Mouse (Mus musculus): ENCODE data around the gene Flt3l. TPM values are rescaled to one million over a fixed set of nuclear protein-coding genes. Genes with fewer than 3 reads are reported as not detected.
"Not testable (repeated sequence)": the region's sequence is repeated elsewhere in the genome, so short reads cannot be mapped to it uniquely, and the experiment has no call there.

The Flt3l gene
- polyA plus RNA-seq (2012; rRNA removed), result 25.2 and 29.6 TPM in 2 replicates

DNA sequence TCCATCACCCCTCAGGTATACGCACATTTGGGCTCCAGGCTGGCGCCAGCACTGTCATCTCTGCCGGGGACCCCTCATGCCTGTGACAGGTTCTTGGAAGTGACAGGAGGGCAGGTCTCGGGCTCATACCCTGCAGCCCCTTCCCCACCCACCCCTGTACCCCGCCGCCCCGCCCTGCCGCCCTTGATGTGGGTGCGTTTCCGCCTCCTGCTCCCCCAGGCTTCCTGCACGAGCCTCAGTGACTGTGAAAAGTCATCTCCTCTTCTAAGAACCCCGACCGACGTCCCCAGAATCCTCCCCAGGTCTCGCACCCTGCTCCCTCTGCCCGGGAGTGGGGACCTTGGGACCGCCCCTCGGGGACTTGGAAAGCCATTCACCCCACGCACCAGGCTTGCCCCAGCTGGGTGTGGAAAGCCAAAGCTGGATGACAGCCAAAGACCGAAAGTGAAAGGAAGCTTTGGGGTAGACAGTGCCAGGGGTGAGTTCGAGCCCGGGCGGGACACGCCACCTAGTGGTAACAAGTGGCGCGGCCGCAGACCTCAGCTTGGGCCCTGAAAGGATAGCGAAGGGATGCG is at the start of gene Flt3l, which contains the start of gene Gm45713:
Gene Flt3l (minus strand): TSS at position 440 of the 575 bp plus-strand sequence.
Gene Gm45713 (minus strand): TSS at position 239 of the 575 bp plus-strand sequence.
- peak; percentile 78 to 95 for DNase-seq (ENCODE audit: extremely low spot score in 1 of 2, low spot score in 1 of 2)

DNA sequence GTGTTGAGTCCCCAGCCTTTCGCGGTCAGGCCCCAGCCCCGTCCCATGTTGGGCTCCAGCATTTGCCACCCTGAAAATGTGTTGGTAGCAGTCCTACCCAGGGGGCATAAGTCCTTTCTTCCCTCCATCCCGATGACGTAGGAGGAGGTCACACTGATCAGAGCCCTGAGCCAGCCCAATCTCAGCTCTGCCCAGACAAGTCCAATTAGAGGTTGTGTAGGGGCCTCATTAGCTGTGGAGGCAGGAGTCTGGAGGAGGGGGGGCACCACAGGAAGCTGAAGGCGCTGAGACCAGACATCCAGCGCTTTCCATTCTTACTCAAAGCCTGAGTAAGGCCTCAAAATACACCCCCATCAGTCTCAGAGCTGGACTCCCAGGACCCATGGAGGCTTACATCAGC is 49.7 kb upstream of the Flt3l start:
- DNase-seq (ENCODE audit: extremely low spot score in 1 of 2, low spot score in 1 of 2), result no peak

DNA sequence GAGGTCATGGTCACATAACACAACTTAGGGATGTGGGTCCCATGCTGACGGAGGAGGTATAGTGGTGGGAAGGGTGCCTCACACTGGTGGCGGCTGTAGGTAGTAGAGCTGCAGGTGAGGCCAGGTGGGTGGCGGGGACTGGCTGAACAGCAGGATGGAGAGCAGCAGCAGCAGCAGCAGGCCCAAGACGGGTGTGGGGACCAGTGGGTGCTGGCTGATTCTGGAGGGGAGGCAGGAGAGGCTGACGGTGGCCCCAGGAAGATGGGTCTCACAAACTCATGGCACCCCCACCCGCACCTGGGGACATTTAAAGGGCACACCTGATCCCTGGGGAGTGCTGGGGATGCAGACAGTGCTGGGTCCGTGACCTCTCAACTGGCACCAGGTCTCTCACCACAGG is 47.4 kb upstream of the Flt3l start:
- no peak for DNase-seq (ENCODE audit: extremely low spot score in 1 of 2, low spot score in 1 of 2)

DNA sequence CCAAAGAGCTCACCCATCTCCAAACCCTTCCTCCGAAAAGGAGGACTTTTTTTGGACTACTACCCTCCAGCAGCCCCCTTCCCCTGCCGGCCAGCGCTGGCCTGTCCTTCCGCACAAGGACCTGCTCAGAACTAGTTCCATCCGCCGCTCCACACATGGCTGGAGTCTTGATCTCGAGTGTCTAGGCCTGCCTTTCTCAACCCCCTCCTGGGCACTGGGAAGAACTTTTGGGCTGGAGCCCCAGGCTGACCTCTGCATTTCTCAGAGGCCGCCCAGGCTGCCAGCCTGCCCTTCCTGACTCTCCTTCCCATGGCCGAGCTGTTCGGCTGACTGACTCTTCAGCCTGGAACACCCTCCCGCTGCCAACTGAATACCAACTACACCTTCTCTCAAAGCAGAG is 46.4 kb upstream of the Flt3l start:
- DNase-seq (ENCODE audit: extremely low spot score in 1 of 2, low spot score in 1 of 2), result no peak

DNA sequence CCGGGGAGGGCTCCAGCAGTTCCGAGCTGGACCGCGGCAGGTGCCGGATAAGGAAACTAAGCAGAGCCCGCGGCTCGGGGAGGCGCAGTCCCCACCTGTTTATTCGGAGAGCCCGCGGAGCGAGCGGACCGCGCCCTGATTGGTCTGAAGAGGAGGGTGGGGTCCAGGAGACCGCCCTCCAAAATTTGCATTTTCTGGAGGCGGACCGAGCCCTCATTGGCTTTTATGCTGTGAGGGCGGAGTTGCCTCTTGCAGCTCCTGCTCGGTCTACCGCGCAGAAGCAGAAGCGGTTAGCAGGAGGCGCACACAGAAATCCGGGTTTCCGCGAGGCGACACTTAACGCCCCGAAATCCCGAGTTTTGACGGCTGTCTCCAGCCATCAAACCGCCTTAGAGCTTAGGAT is 46.0 kb upstream of the Flt3l start:
- DNase-seq (ENCODE audit: extremely low spot score in 1 of 2, low spot score in 1 of 2), result peak; percentile 78 to 90

DNA sequence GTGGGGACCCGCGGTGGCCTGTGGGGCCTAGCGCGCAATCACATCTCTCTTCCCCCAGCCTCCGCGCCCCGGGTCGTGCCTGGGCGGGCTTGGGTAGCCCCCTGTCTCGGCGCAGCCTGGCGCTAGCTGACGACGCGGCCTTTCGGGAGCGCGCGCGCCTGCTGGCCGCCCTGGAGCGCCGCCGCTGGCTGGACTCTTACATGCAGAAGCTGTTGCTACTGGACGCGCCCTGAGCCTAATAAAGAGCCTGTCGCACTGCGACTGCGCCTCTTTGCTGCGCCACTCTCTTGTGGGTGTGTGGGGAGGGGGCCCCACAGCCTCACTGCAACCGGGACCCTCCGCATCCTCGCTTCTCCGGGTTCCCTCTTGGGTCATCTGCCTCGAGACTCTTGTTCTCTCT is 45.3 kb upstream of the Flt3l start:
- DNase-seq (ENCODE audit: extremely low spot score in 1 of 2, low spot score in 1 of 2), result no peak

DNA sequence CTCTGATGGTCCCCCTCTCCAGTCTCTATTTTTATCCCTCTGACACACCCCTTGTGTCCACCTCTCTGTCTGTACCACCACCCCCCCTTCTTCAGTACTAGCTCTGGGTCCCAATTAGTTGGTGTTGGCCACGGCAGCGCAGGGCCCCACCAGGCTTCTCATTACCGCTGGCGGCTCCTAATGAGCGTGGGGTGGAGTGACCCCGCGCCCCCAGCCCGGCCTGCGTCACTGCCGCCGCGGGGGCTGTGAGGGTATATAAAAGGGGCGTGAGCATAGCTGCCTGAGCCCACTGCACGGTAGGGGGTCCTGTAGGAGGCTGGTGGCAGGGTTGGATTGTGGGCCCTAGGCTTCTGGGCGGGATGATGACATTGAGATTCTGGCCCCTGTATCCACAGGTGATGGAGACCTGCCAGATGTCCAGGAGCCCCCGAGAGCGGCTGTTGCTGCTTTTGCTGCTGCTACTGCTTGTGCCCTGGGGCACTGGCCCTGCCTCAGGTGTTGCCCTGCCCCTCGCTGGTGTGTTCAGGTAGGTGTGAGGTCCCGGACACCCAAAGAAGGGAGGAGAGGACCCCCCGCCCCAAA is 44.8 kb upstream of the Flt3l start, which contains the start of gene Pth2:
Gene Pth2 (plus strand): TSS at position 100 of the 582 bp plus-strand sequence.
- DNase-seq (ENCODE audit: extremely low spot score in 1 of 2, low spot score in 1 of 2), result no peak

DNA sequence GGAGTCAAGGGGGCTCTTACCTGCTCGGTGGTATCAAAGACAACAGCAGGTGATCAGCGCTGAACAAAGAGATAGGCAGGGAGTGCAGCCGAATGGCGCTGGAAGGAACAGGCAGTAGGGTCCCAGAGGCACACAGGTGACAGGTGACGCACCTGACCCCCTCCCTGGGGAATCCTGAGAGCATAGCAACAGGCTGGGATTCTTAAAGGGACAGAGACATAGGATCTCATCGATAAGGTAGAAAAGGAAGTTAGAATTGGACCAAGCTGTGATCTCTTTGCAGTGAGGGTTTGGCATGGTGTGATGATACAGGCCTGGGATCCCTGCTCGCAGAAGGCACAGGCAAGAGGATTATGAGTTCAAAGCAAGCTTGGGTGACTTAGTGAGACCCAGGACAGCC is 43.2 kb upstream of the Flt3l start, which contains the start of gene Gfy:
Gene Gfy (minus strand): TSS at position 101 of the 400 bp plus-strand sequence.
- no peak for DNase-seq (ENCODE audit: extremely low spot score in 1 of 2, low spot score in 1 of 2)

DNA sequence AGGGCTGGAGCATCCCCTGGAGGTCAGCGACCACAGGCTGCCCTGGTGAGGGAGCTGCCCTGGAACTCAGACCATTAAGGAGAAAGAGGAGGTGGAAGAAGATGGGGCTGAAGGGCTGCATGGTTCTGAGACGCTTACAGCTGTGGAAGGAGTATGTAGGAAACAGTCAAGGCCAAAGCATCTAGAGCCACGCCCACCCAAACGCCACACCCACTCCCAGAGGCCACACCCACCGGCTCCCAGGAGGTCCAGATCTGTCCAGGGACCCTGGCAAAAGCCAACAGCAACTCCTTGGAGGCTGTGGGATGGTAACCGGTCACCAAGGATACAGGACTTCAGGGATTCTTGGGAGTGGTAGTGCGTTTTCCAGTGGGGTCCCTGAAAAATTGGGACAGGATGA is 42.3 kb upstream of the Flt3l start:
- DNase-seq (ENCODE audit: extremely low spot score in 1 of 2, low spot score in 1 of 2), result no peak

DNA sequence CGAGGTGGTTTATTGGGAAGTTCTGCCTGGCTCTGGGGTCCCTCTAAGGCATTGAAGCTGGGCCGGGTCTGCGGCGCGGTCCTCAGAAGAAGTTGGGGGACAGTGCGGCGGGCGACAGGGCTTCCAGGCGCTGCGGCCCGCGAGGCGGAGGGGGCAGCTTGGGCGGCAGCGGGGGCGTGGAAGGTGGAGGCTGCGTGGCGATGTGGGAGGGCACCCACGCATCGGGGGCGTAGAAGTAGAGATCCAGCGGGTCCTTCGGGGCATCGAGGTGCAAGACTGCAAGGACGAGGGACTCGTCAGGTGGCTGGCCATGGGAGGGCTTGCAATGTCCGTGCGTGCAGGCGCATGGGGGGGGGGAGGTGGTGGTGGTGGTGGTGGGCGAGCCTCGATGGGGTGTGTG is 40.1 kb upstream of the Flt3l start:
- no peak for DNase-seq (ENCODE audit: extremely low spot score in 1 of 2, low spot score in 1 of 2)

DNA sequence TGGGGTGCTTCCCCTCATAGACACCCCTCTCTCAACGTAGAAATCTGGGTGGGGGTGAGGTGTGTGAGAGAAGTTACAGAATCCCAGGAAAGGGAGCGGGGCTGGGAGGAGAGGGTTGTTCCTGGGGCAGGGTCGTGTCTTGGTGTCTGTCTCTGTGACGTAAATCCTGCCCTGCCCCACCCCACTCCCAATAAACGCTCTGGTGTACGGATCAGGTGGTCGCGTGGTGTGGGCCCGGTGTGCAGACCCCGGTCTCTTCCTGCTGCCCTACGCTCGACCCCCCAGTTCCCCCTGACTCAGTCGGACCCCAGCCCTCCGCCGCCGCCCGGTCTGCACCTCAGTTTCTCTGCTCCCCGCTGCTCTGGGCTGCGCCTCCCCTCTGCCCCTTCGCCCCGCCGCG is 39.7 kb upstream of the Flt3l start:
- DNase-seq (ENCODE audit: extremely low spot score in 1 of 2, low spot score in 1 of 2), result no peak

DNA sequence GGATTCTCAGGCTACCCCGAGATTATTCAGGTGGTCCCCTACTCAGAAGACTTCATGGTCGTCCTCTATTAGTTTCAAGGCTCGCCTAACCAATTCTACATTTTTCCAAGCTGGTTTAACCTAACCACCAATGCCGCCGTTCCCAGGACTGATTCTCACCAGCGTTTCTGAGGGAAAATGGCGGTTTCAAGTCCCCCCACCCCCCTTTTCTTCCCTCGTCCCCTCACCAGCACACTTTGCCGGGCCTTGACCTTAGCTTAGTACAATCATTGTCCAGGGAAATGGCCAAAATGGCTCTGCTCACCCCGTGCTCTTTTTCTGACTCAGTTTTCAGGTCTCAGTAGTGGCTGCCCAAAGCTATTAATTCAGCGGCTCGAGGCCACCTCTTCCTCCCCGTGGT is 39.2 kb upstream of the Flt3l start:
- DNase-seq (ENCODE audit: extremely low spot score in 1 of 2, low spot score in 1 of 2), result no peak

DNA sequence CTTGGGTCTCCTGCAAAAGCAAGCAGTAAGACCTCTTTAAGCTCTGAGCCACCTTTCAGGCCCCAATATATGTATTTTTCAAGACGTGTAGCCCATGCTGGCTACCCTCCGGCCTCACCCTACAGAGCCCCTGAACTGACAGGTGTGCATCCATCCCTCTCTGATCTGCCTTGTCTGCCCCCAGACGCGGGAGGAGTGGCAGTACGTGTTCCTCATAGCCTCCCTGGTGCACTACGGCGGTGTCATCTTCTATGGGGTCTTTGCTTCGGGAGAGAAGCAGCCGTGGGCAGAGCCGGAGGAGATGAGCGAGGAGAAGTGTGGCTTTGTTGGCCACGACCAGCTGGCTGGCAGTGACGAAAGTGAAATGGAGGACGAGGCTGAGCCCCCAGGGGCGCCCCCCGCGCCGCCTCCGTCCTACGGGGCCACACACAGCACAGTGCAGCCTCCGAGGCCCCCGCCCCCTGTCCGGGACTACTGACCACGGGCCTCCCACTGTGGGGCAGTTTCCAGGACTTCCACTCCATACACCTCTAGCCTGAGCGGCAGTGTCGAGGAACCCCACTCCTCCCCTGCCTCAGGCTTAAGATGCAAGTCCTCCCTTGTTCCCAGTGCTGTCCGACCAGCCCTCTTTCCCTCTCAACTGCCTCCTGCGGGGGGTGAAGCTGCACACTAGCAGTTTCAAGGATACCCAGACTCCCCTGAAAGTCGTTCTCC is 38.5 kb upstream of the Flt3l start:
- no peak for DNase-seq (ENCODE audit: extremely low spot score in 1 of 2, low spot score in 1 of 2)

DNA sequence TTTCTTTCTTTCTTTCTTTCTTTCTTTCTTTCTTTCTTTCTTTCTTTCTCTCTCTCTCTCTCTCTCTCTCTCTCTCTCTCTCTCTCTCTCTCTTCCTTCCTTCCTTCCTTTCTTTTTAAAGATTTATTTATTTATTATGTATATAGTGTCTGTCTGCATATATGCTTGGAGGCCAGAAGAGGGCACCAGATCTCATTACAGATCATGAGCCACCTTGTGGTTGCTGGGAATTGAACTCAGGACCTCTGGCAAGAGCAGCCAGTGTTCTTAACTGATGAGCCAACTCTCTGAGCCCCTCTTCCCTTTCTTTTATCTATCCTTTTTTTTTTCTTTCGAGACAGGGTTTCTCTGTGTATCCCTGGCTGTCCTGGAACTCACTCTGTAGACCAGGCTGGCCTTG is 37.5 kb upstream of the Flt3l start:
- not testable (repeated sequence) for DNase-seq (ENCODE audit: extremely low spot score in 1 of 2, low spot score in 1 of 2)

DNA sequence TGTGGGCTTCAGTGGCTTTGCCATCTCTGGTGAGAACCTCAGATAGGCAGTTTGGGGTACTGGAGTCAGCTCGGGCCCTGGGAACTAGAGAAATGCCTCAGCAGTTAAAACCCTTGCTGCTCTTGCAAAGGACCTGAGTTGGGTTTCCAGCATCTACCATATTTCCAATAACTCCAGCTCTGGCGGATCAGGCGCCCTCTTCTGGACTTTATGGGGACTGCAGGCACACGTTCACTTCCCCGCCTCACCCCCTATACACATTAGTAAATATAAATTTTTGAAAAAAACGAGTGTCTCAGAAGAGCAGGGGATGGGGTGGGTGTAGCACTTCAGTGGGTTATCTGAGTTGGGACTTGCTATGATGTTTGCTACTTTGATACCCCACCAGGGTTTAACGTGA is 36.7 kb upstream of the Flt3l start:
- no peak for DNase-seq (ENCODE audit: extremely low spot score in 1 of 2, low spot score in 1 of 2)

DNA sequence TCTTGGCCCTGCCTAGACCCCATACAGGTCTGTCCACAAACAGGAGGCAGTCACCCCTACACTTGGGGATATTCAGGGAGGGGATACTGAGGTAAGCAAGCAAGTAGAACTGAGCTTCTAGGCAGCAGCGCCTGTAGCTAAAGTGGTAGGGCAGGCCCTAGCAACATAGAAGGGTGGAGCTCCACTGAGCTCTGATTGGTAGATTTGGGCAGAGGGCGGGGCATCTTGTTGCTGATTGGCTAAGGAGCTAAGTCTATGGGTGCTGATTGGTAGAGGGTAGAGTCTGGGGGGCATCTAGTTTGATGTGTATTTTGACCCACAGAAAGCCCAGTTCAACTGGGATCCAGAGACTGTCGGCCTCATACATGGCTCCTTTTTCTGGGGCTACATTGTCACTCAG is 33.3 kb upstream of the Flt3l start:
- peak in 1 of 2 experiments; percentile 74 for DNase-seq (ENCODE audit: extremely low spot score in 1 of 2, low spot score in 1 of 2)

DNA sequence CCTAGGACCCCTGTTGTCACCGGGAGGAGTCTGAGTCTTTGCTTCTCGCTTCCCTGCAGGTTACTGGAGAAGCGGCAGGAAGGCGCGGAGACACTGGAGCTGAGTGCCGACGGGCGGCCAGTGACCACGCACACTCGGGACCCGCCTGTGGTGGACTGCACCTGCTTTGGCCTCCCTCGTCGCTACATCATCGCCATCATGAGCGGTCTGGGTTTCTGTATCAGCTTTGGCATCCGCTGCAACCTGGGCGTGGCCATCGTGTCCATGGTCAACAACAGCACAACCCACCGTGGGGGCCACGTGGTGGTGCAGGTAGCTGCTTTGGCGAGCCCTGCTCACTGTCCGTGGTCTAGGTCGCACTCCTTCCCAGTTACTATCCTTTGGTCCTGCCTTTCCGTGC is 32.4 kb upstream of the Flt3l start:
- no peak for DNase-seq (ENCODE audit: extremely low spot score in 1 of 2, low spot score in 1 of 2)

DNA sequence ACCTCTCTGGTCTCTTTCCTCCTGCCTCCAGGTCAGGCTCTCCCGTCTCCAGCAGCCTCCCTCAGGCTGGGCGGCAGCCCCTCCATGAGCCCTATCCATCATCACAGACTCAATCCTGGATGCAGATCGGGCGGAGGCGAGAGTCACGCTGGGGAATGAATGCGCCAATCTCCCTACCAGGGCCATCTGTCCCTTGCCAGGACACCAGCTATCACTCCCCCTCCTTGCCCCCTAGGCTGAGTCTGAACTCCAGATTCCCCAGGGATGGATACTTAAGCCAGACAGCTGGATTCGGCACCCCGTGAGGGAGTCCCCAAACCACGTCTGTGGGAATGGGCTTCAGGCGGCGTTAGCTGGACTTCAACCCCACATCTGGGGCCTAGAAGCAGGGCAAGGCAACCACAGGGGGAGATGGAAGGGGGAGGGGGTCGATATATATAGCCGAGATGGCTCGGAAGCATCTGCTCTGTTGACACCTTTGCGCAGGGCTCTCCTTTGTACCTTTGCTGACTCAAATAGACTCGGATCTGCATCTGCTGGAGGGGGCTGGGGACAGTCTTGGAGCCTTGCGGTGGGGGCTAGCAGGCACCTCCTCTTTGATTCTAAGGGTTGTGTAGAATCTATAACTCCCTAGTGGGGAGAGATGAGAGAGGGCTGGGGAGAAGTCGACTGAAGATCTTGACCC is 31.7 kb upstream of the Flt3l start:
- peak in 1 of 2 experiments; percentile 73 for DNase-seq (ENCODE audit: extremely low spot score in 1 of 2, low spot score in 1 of 2)

DNA sequence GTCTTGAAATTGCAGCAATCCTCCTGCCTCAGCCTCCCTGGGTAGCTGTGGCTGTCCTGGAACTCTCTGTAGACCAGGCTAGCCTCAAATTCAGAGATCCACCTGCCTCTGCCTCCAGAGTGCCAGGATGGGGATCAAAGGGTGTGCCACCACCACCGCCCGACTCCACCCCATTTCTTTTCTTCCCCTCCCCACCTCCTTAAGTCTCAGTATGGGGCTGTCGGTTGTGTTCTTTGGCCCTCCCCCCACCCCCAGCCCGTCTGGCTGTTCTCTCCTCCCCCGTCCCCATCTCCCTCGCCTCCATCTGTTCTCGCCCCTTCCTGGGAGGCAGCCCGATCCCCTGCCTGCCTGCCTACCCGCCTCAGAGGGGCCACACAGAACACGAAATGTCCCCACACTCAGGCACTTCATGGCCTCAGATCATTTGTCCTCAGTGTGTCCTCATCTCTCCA is 30.7 kb upstream of the Flt3l start:
- peak in 1 of 2 experiments; percentile 60 for DNase-seq (ENCODE audit: extremely low spot score in 1 of 2, low spot score in 1 of 2)

DNA sequence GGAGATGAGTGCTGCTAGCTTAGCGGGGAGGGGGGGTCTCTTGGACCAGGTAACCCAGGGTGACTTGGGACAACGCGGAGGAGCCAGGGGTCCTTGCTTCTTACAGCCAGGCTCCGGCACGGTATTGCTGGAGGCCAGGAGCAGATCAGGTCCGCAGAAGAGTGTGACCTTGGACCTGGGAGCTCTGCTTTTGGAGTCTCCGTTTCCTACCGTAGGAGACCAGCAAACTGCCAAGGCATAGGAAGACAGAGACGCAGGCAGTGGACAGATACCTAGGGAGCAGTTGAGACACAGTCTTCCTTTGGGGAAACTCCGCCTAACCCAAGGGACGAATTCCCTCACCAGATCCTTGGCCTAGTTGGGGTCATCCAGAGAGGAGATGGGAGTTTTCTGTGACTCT is 29.5 kb upstream of the Flt3l start:
- DNase-seq (ENCODE audit: extremely low spot score in 1 of 2, low spot score in 1 of 2), result no peak

DNA sequence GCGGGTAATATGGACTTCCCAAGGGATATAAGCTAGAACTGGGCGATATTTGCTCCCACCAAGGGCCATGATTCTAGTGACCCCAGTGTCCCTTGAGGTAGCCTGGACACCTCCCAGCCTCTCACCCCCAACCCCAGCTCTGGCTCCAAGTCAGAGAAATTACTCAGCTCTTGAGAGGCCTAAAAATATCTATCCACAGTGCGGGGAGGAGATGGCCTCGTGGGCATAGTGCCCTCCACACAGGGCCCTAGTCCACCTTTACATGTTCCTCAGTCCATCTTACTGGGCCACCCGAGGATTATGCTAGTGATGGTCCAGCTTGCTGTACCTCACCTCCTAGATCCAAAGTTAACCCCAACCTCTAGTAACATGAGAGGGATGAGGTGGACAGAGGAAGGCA is 28.6 kb upstream of the Flt3l start:
- no peak for DNase-seq (ENCODE audit: extremely low spot score in 1 of 2, low spot score in 1 of 2)
